In the genomic region with DNA sequence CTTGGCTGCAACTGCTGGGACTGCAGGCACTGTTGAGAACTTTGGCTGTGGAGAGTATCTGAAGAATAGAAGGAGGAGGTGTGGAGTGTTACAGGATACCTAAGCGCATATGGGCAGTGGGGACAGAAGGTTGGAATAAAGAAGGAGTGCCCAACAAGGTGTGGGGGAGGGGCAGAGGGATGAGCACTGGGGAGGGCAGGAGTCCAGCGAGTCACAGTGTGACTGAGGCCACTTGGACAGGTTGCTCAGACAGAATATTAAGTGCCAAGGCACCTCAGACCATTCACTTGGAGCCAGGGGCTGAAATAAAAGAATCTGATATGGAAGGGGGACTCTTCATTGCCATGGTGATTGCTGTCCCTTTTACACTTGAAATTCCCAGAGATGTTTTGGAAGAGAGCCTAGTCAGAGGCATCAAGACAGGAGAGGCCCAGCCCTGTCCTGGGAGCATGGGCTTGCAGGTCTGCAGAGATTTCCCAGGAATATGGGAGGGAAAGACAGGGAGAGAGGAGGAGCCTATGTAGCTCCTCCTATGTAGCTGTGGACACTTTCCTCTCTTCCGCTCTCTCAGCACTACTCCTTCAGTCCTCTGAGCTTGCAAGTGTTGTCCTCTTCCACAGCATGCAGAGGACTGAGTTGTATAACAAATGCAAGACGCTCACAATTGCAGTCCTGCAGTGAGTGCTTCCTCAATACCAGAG, we compare ENCODE assay signal across 19 mouse cellular contexts.
A peak's percentile ranks its signal among the peaks of the same experiment; 100 is the strongest.
DNase-seq lines count a peak whose midpoint lies in the region; ATAC-seq and TF ChIP-seq lines count a peak whose summit lies in the region.
"Had no signal": no experiment of that assay in that cellular context is flagged by ENCODE, and none has a peak within 500 bp of the region (broad histone marks: within the 10 kb centered on the region; RNA-seq: fewer than 3 reads in every experiment).

No protein-coding gene starts in this region.

- no peaks in the 10 kb centered on the region for H3K27me3 ChIP-seq in liver, embryonic 12.5 days (replicated peaks)
- H3K27me3 ChIP-seq in liver, postnatal 0 days (ENCODE audit: insufficient read depth, low read length), result no peaks in the 10 kb centered on the region
- H3K27me3 ChIP-seq in midbrain, embryonic 10.5 days (ENCODE audit: low read depth, poor library complexity, severe bottlenecking), result no peaks in the 10 kb centered on the region
- H3K27me3 ChIP-seq: CH12.LX; liver, embryonic 13.5 days had no signal

- WGBS in liver, embryonic 12.5 days (ENCODE audit: insufficient replicate concordance), result 71% methylated on average over 4 of the region's 4 CpGs
- WGBS in liver, postnatal 0 days (ENCODE audit: insufficient replicate concordance), result 78% methylated on average over 4 of the region's 4 CpGs
- WGBS in midbrain, embryonic 10.5 days, result 74% methylated on average over 4 of the region's 4 CpGs

- H3K9me3 ChIP-seq in liver, embryonic 12.5 days (replicated peaks), result no peaks in the 10 kb centered on the region
- 0 out of 2 replicates have a peak, but pooled peaks cover 3% of the 10 kb centered on the region for H3K9me3 ChIP-seq in liver, postnatal 0 days (ENCODE audit: low read length)
- H3K9me3 ChIP-seq in midbrain, embryonic 10.5 days (replicated peaks), result no peaks in the 10 kb centered on the region
- H3K9me3 ChIP-seq: heart, embryonic 10.5 days; liver, embryonic 13.5 days had no signal

- H3K4me3 ChIP-seq in liver, embryonic 12.5 days, result no peak overlapping the region
- H3K4me3 ChIP-seq in liver, postnatal 0 days (ENCODE audit: low read depth, low read length), result no peak overlapping the region
- H3K4me3 ChIP-seq in midbrain, embryonic 10.5 days, result no peak overlapping the region
- H3K4me3 ChIP-seq: gastrocnemius, adult 2 months; heart, embryonic 10.5 days; liver, embryonic 13.5 days had no signal

- H3K9ac ChIP-seq in liver, embryonic 12.5 days, result no peak overlapping the region
- no peak overlapping the region for H3K9ac ChIP-seq in liver, postnatal 0 days (replicated peaks)
- H3K9ac ChIP-seq: liver, embryonic 13.5 days had no signal

- no peak for TF ChIP-seq EP300 in liver, postnatal 0 days (IDR thresholded peaks at IDR 0.05; ENCODE audit: low read depth)

- DNase-seq in cerebellum, postnatal 10 days, result peak; percentile 71 to 75
- DNase-seq in cerebellum, adult 18-20 months, result no peak
- DNase-seq in liver, postnatal 0 days, result no peak
- no peak for DNase-seq in midbrain, embryonic 10.5 days (ENCODE audit: low spot score)
- DNase-seq in urinary bladder, postnatal 10 days (ENCODE audit: low spot score), result no peak
- no peak for DNase-seq in layer of hippocampus, adult 11-12 months (ENCODE audit: low spot score)
- DNase-seq in thymus, postnatal 4 days, result no peak
- DNase-seq: cerebellum, adult 2 months; embryo, embryonic 11 days; gastrocnemius, adult 2 months; kidney, adult 8-10 months; left cerebral cortex, postnatal 4 days; liver, embryonic 13.5 days; lung, postnatal 14 days; right cerebral cortex, adult 18-20 months had no signal

- no peaks in the 10 kb centered on the region for H3K36me3 ChIP-seq in liver, embryonic 12.5 days
- H3K36me3 ChIP-seq in liver, postnatal 0 days (replicated peaks; ENCODE audit: insufficient read depth, low read length), result no peaks in the 10 kb centered on the region
- no peaks in the 10 kb centered on the region for H3K36me3 ChIP-seq in midbrain, embryonic 10.5 days
- H3K36me3 ChIP-seq: heart, embryonic 10.5 days; liver, embryonic 13.5 days had no signal

- H3K4me2 ChIP-seq in liver, embryonic 12.5 days, result no peak overlapping the region
- no peak overlapping the region for H3K4me2 ChIP-seq in liver, postnatal 0 days (ENCODE audit: low read depth, low read length)
- H3K4me2 ChIP-seq: liver, embryonic 13.5 days had no signal

- TF ChIP-seq CTCF in liver, postnatal 0 days (IDR thresholded peaks at IDR 0.05; ENCODE audit: low read depth), result no peak

- ATAC-seq in liver, embryonic 12.5 days, result 0 out of 2 replicates have a peak, but pooled peaks have one; percentile 33
- ATAC-seq in liver, postnatal 0 days, result no peak
- ATAC-seq: activated CD4-positive, CD25-positive, alpha-beta regulatory T cell, adult 4 months had no signal

- H3K4me1 ChIP-seq in liver, embryonic 12.5 days, result 0 out of 2 replicates have a peak, but pooled peaks cover 8% of the 10 kb centered on the region
- H3K4me1 ChIP-seq in liver, postnatal 0 days (ENCODE audit: insufficient read depth), result no peaks in the 10 kb centered on the region
- peaks cover 67% of the 10 kb centered on the region for H3K4me1 ChIP-seq in midbrain, embryonic 10.5 days

- no peak overlapping the region for H3K27ac ChIP-seq in liver, embryonic 12.5 days
- H3K27ac ChIP-seq in liver, postnatal 0 days (ENCODE audit: low read depth), result no peak overlapping the region
- H3K27ac ChIP-seq in midbrain, embryonic 10.5 days (replicated peaks), result peak overlapping the region; percentile 53
- H3K27ac ChIP-seq: gastrocnemius, adult 2 months; heart, embryonic 10.5 days; liver, embryonic 13.5 days had no signal

Comparison
In these comparisons a context has a peak if more than half of its experiments do, and no peak if none do; other contexts are left out.
1. DNase-seq: peak in cerebellum, postnatal 10 days (2 of 2); none in cerebellum, adult 18-20 months (0 of 2), liver, postnatal 0 days (single experiment), midbrain, embryonic 10.5 days (single experiment), urinary bladder, postnatal 10 days (single experiment), layer of hippocampus, adult 11-12 months (single experiment) and thymus, postnatal 4 days (single experiment).